In genomic region chr8:117658990-117659389, GRCm38 (mm10) we compare ENCODE assay signal across 20 mouse cellular contexts. TPM values are rescaled to one million over a fixed set of nuclear protein-coding genes. Genes with fewer than 3 reads are reported as not detected.
DNase-seq lines count a peak whose midpoint lies in the region; ATAC-seq and TF ChIP-seq lines count a peak whose summit lies in the region.
"Had no signal": no experiment of that assay in that cellular context is flagged by ENCODE, and none has a peak within 500 bp of the region (broad histone marks: within the 10 kb centered on the region; RNA-seq: fewer than 3 reads in every experiment).

No protein-coding gene starts in this region.

- H3K4me1 ChIP-seq in heart, postnatal 0 days (ENCODE audit: control insufficient read depth, insufficient read depth): no peaks in the 10 kb centered on the region

- TF ChIP-seq POLR2A in brain, embryonic 14.5 days (IDR thresholded peaks at IDR 0.05; ENCODE audit: borderline replicate concordance, extremely low read depth, insufficient read depth, insufficient read length, poor library complexity, severe bottlenecking): no peak

- H3K27me3 ChIP-seq in heart, postnatal 0 days (ENCODE audit: control insufficient read depth, insufficient read depth, low read length): no peaks in the 10 kb centered on the region
- H3K27me3 ChIP-seq: lung, embryonic 15.5 days; stomach, embryonic 15.5 days had no signal

- H3K4me2 ChIP-seq in heart, postnatal 0 days (ENCODE audit: low read depth, low read length): no peak overlapping the region
- H3K4me2 ChIP-seq: lung, embryonic 15.5 days; stomach, embryonic 15.5 days had no signal

- H3K9ac ChIP-seq in heart, postnatal 0 days (replicated peaks; ENCODE audit: low read depth, low read length): no peak overlapping the region
- H3K9ac ChIP-seq: lung, embryonic 15.5 days; stomach, embryonic 15.5 days had no signal

- TF ChIP-seq EP300 in heart, postnatal 0 days (IDR thresholded peaks at IDR 0.05; ENCODE audit: low read depth): no peak

- no peaks in the 10 kb centered on the region for H3K9me3 ChIP-seq in heart, postnatal 0 days (replicated peaks; ENCODE audit: control insufficient read depth, low read length)
- H3K9me3 ChIP-seq: heart, embryonic 10.5 days; lung, embryonic 15.5 days; stomach, embryonic 15.5 days had no signal

- H3K4me3 ChIP-seq in heart, postnatal 0 days (ENCODE audit: low read depth, low read length): no peak overlapping the region
- H3K4me3 ChIP-seq in layer of hippocampus, adult 2 months: no peak overlapping the region
- H3K4me3 ChIP-seq: heart, embryonic 10.5 days; lung, embryonic 15.5 days; stomach, embryonic 15.5 days had no signal

- 69% methylated on average over 7 of the region's 7 CpGs for WGBS in heart, postnatal 0 days

- no peak for ATAC-seq in heart, postnatal 0 days (ENCODE audit: insufficient read depth, low read depth)
- ATAC-seq: midbrain, embryonic 16.5 days had no signal

- no peaks in the 10 kb centered on the region for H3K36me3 ChIP-seq in heart, postnatal 0 days (replicated peaks; ENCODE audit: control insufficient read depth, insufficient read depth, low read length)
- H3K36me3 ChIP-seq: heart, embryonic 10.5 days; lung, embryonic 15.5 days had no signal

- peak; percentile 34 for TF ChIP-seq CTCF in heart, postnatal 0 days (IDR thresholded peaks at IDR 0.05; ENCODE audit: low read depth)
- TF ChIP-seq CTCF in layer of hippocampus, adult 2 months (conservative IDR thresholded peaks at IDR 0.05): peak; percentile 37
- peak; percentile 13; the same call in 1 of the 2 replicates for TF ChIP-seq CTCF in brain, embryonic 14.5 days (IDR thresholded peaks at IDR 0.05; ENCODE audit: borderline replicate concordance, extremely low read depth, insufficient read depth, insufficient read length)

- H3K27ac ChIP-seq in heart, postnatal 0 days (ENCODE audit: low read depth): no peak overlapping the region
- H3K27ac ChIP-seq in layer of hippocampus, adult 2 months: no peak overlapping the region
- H3K27ac ChIP-seq: heart, embryonic 10.5 days; lung, embryonic 15.5 days; stomach, embryonic 15.5 days had no signal

- no peak for DNase-seq in heart, postnatal 0 days (ENCODE audit: low spot score)
- DNase-seq in heart, adult 11 months: no peak
- DNase-seq in layer of hippocampus, adult 2 months (ENCODE audit: low spot score in 2 of 2): no peak
- DNase-seq in layer of hippocampus, postnatal 25 days (ENCODE audit: extremely low spot score in 1 of 2, low spot score in 1 of 2): no peak
- DNase-seq in 416B (ENCODE audit: low read depth): peak; percentile 27
- DNase-seq in brain, embryonic 14.5 days (ENCODE audit: low read depth): no peak
- no peak for DNase-seq in yolk sac, embryonic 10.5 days (ENCODE audit: low spot score)
- no peak for DNase-seq in urinary bladder, postnatal 4 days (ENCODE audit: low spot score in 2 of 2)
- DNase-seq: cerebellum, adult 9-11 months; gastrocnemius, postnatal 10 days; layer of hippocampus, adult 9-11 months; spleen, adult 18-20 months had no signal

RNA-seq across cellular contexts. Expression of gene Sdr42e1, which starts 14.5 kb away (rescaled TPM):
- 0.23 and 2.0 TPM in 2 replicates for total RNA-seq in heart, postnatal 0 days (2014; rRNA removed; ENCODE audit: low replicate concordance)
- polyA plus RNA-seq in heart, postnatal 0 days (2015; fragmentation: Nextera tagmentation; extraction: Ambion mirVana): 0.61 and 0.92 TPM in 2 replicates
- 1 to 10 TPM; 5.4 to 5.7 TPM for total RNA-seq in layer of hippocampus, adult 2 months (2021)
- total RNA-seq in layer of hippocampus, postnatal 25 days (2021): 1 to 10 TPM; 4.8 to 5.5 TPM
- polyA plus RNA-seq in brain, embryonic 14.5 days (2012; rRNA removed): 1.7 and 1.8 TPM in 2 replicates
- total RNA-seq: MEL had no signal

RNA-seq across cellular contexts. Expression of gene Hsd17b2, which starts 42.7 kb away (rescaled TPM):
- total RNA-seq in heart, postnatal 0 days (2014; rRNA removed; ENCODE audit: low replicate concordance): 2.3 TPM in 1 of 2 replicates, not detected in the other
- polyA plus RNA-seq in heart, postnatal 0 days (2015; fragmentation: Nextera tagmentation; extraction: Ambion mirVana): not detected in 2 replicates
- under 1 TPM in 1 of 2 experiments, not detected in 1; 0.27 TPM for total RNA-seq in layer of hippocampus, adult 2 months (2021)
- under 1 TPM in 1 of 2 experiments, not detected in 1; 0.22 TPM for total RNA-seq in layer of hippocampus, postnatal 25 days (2021)
- 0.08 TPM in 1 of 2 replicates, not detected in the other for polyA plus RNA-seq in brain, embryonic 14.5 days (2012; rRNA removed)
- total RNA-seq: adrenal gland, adult 18-20 months; heart, postnatal 25 days; megakaryocyte, adult 5-6 weeks; MEL had no signal
